Mouse (Mus musculus): Measurements from ENCODE around the gene Ptx3. TPM values are rescaled to one million over a fixed set of nuclear protein-coding genes. Genes with fewer than 3 reads are reported as not detected.

Gene Ptx3
- polyA plus RNA-seq, 1 experiment = 13.4 TPM

- no peak for DNase-seq (ENCODE audit: low read depth)
- no peak for TF ChIP-seq POLR2A (IDR thresholded peaks at IDR 0.05; ENCODE audit: borderline replicate concordance, extremely low read depth, insufficient read depth, insufficient read length, poor library complexity, severe bottlenecking)
- TF ChIP-seq CTCF (IDR thresholded peaks at IDR 0.05; ENCODE audit: borderline replicate concordance, extremely low read depth, insufficient read depth, insufficient read length) = no peak
These were observed 20.8 kb downstream of the Ptx3 start for GRCm38 (mm10) chr3:66240476-66240875.

GRCm38 (mm10) chr3:66251842-66252241 is 32.1 kb downstream of the Ptx3 start:
- DNase-seq (ENCODE audit: low read depth) = peak; percentile 69
- TF ChIP-seq CTCF (IDR thresholded peaks at IDR 0.05; ENCODE audit: borderline replicate concordance, extremely low read depth, insufficient read depth, insufficient read length) (no peak), POLR2A (IDR thresholded peaks at IDR 0.05; ENCODE audit: borderline replicate concordance, extremely low read depth, insufficient read depth, insufficient read length, poor library complexity, severe bottlenecking) (no peak)

GRCm38 (mm10) chr3:66254504-66255105 is 34.9 kb downstream of the Ptx3 start:
- no peak for TF ChIP-seq POLR2A (IDR thresholded peaks at IDR 0.05; ENCODE audit: borderline replicate concordance, extremely low read depth, insufficient read depth, insufficient read length, poor library complexity, severe bottlenecking)
- TF ChIP-seq CTCF (IDR thresholded peaks at IDR 0.05; ENCODE audit: borderline replicate concordance, extremely low read depth, insufficient read depth, insufficient read length) = no peak
- peak; percentile 71 for DNase-seq (ENCODE audit: low read depth)

- peak; percentile 15 for DNase-seq (ENCODE audit: low read depth)
- peak; percentile 27; the same call in 1 of the 2 replicates for TF ChIP-seq CTCF (IDR thresholded peaks at IDR 0.05; ENCODE audit: borderline replicate concordance, extremely low read depth, insufficient read depth, insufficient read length)
- no peak for TF ChIP-seq POLR2A (IDR thresholded peaks at IDR 0.05; ENCODE audit: borderline replicate concordance, extremely low read depth, insufficient read depth, insufficient read length, poor library complexity, severe bottlenecking)
These were observed 42.6 kb downstream of the Ptx3 start for GRCm38 (mm10) chr3:66262319-66262718.

GRCm38 (mm10) chr3:66263270-66263669 is 43.6 kb downstream of the Ptx3 start:
- DNase-seq (ENCODE audit: low read depth) = no peak

More at GRCm38 (mm10) chr3:66263270-66263669, 43.6 kb downstream of the Ptx3 start:
- TF ChIP-seq POLR2A (IDR thresholded peaks at IDR 0.05; ENCODE audit: borderline replicate concordance, extremely low read depth, insufficient read depth, insufficient read length, poor library complexity, severe bottlenecking) = no peak
- TF ChIP-seq CTCF (IDR thresholded peaks at IDR 0.05; ENCODE audit: borderline replicate concordance, extremely low read depth, insufficient read depth, insufficient read length) = no peak

Other genes starting within 250 kb of the Ptx3 start
- 2.1 and 3.3 TPM in 2 replicates for gene Veph1, start 76.9 kb downstream of the Ptx3 start, polyA plus RNA-seq (2012; rRNA removed)

All from brain, embryonic 14.5 days (tissue).